Mouse (Mus musculus): Measurements from ENCODE around the gene Cyp2d10. TPM values are rescaled to one million over a fixed set of nuclear protein-coding genes. Genes with fewer than 3 reads are reported as not detected.
"Not testable (repeated sequence)": the region's sequence is repeated elsewhere in the genome, so short reads cannot be mapped to it uniquely, and the experiment has no call there.

Gene Cyp2d10
- total RNA-seq, 2 experiments from 2014 or later, result 0.32 TPM; not detected in 1

GRCm38 (mm10) chr15:82380714-82381062 lies 26.3 kb downstream of the Cyp2d10 start:
- Histone ChIP-seq H3K27ac (peak overlapping the region; percentile 83), H3K4me3 (peak overlapping the region; percentile 50)
- TF ChIP-seq CTCF (conservative IDR thresholded peaks at IDR 0.05), result no peak
- no peak for DNase-seq (ENCODE audit: low spot score in 2 of 2)

DNA sequence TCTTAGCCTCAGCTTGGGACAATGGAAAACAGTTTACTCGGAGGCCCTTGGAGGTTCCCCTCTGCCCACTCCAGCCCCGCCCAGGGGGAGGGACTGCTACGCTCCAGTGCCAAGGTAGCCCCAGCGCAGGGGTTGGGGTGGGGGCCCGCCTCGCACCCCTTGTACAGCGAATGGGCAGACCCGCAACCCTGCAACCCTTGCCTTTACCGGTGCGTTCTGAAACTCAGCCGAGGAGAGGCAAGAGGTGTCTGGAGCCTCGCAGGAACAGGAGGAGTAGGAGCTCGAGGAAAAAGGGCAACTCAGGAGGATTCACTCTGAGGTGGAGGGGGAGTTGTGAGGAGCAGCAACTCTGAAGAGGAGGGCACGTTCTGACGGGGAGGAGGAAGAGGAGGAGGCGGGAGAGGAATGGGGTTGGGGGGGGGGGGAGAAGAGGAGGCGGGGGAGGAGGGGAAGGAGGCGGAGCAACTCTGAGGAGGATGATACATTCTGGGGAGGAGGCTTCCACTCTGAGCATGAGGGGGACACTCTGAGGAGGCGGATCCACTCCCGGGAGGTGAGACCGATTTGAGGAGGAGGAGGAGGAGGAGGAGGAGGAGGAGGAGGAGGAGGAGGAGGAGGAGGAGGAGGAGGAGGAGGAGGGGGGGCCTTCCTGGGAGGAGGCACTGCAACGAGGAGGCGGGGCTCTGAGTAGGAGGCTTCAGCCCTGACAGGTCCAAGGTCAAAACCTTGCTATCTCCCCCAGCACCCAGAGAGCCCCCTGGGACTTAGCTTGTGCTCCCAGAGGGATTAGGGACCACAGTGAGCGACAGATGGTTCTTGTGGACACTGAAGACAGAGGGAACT lies 26.9 kb downstream of the Cyp2d10 start, which contains the start of gene Cyp2d22:
TSS of gene Cyp2d22 (minus strand) at position 390 of the 843 bp plus-strand sequence.
- no peak for TF ChIP-seq CTCF (conservative IDR thresholded peaks at IDR 0.05)
- Histone ChIP-seq H3K27ac (peak within 1 kb of the TSS; percentile 92), H3K4me3 (peak within 1 kb of the TSS; percentile 58)
- peak in 1 of 2 experiments; percentile 31 for DNase-seq (ENCODE audit: low spot score in 2 of 2)

- no peak for DNase-seq (ENCODE audit: low spot score in 2 of 2)
- no peak for TF ChIP-seq CTCF (conservative IDR thresholded peaks at IDR 0.05)
- H3K4me3 ChIP-seq, result peak overlapping the region; percentile 58
- peak overlapping the region; percentile 92 for H3K27ac ChIP-seq
Observed at GRCm38 (mm10) chr15:82379511-82379870, 27.5 kb downstream of the Cyp2d10 start.

- DNase-seq (ENCODE audit: low spot score in 2 of 2), result no peak
- Histone ChIP-seq H3K27ac (peak overlapping the region; percentile 92), H3K4me3 (peak overlapping the region; percentile 58)
- no peak for TF ChIP-seq CTCF (conservative IDR thresholded peaks at IDR 0.05)
Observed at GRCm38 (mm10) chr15:82378261-82379180, 28.5 kb downstream of the Cyp2d10 start.

- H3K4me3 ChIP-seq, result no peak overlapping the region; the same call in 1 of the 2 replicates
- TF ChIP-seq CTCF (conservative IDR thresholded peaks at IDR 0.05), result no peak
- H3K27ac ChIP-seq, result peak overlapping the region; percentile 92
- DNase-seq (ENCODE audit: low spot score in 2 of 2), result no peak
Observed at GRCm38 (mm10) chr15:82377701-82378100, 29.3 kb downstream of the Cyp2d10 start.

DNA sequence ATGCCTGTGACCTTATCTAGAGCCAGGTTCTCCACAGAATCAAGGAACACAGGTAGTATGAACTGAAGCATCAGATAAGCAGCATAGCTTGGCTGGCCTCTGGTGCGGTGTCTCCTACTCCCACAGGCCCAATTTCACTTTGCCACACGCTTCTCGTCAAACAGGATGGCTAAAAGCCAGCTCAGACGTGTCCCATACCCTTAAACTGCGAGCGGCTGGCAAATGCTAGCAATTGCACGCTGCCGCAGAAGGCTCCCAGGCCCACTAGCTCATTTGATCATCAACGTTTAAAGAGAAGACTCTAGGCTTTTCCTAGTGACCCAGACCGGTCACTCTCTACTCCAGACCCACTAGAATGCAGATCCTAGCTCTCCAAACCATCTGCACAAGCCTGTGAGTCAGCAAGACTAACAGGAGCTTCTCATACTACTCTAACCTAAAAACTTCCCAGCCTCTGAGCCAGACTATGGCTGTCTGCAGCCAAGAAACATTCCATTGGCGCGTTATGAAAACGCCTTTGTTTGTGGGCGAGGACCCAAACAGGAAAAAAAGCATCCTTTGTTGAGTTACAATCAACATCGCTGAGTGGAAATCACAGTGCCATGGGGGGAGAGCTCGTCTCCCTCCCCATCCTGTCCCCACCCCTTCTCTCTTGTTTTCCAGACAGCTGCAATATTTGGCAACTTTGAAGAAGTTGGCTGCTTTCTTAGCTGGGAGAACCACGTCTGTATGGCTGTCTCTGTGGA lies 30.4 kb downstream of the Cyp2d10 start:
- TF ChIP-seq CTCF (conservative IDR thresholded peaks at IDR 0.05), result no peak
- H3K27ac ChIP-seq, result peak overlapping the region; percentile 92
- peak; percentile 59 to 78 for DNase-seq (ENCODE audit: low spot score in 2 of 2)
- H3K4me3 ChIP-seq, result no peak overlapping the region; the same call in 1 of the 2 replicates

DNA sequence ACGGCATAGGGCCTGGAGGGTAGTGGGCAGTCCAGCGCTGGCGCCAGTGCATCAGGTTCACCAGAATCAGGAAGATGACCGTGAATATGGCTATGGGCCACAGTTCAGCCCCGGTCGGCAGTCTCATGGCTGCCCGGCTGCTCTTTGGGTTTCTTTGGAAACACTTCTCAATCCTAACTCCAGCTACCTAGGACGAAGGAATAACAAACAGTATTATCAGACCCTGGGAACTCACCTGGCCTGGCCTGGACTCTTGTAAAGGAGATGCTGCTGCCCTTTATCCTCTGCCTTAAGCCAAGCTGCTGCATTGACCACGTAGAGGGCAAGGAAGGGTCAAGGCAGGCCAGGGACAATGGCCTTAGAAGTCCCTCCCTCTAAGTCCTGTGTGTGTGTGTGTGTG lies 31.1 kb downstream of the Cyp2d10 start:
- H3K27ac ChIP-seq, result peak overlapping the region; percentile 92
- DNase-seq (ENCODE audit: low spot score in 2 of 2), result no peak
- TF ChIP-seq CTCF (conservative IDR thresholded peaks at IDR 0.05), result no peak
- H3K4me3 ChIP-seq, result no peak overlapping the region; the same call in 1 of the 2 replicates

GRCm38 (mm10) chr15:82374437-82374836 lies 32.6 kb downstream of the Cyp2d10 start:
- no peak for TF ChIP-seq CTCF (conservative IDR thresholded peaks at IDR 0.05)
- H3K27ac ChIP-seq, result no peak overlapping the region
- no peak overlapping the region for H3K4me3 ChIP-seq
- no peak for DNase-seq (ENCODE audit: low spot score in 2 of 2)

DNA sequence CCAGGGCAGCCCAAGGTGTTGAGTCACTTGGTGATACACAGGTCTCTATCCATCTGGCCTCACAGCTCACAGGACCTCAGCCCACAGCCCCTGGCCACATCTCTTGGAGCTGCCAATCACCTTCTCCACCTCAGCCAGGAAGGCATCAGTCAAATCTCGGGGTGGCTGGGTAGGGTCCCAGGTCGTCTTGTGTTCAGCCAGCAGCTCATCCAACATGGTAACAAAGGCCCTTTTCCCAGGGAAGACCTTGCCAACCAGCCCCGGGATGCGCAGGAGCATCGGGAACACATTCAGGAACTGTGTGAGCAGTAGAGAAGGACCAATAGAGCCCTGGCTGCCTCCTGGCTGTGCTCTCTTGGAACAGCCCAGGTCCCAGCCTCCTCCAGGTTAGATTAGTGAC lies 34.0 kb downstream of the Cyp2d10 start:
- DNase-seq (ENCODE audit: low spot score in 2 of 2), result no peak
- Histone ChIP-seq H3K4me3 (no peak overlapping the region), H3K27ac (no peak overlapping the region)
- no peak for TF ChIP-seq CTCF (conservative IDR thresholded peaks at IDR 0.05)

- TF ChIP-seq CTCF (conservative IDR thresholded peaks at IDR 0.05), result no peak
Observed at GRCm38 (mm10) chr15:82372446-82372845, 34.5 kb downstream of the Cyp2d10 start.

GRCm38 (mm10) chr15:82368851-82369250 lies 38.1 kb downstream of the Cyp2d10 start:
- no peak overlapping the region for H3K4me3 ChIP-seq
- no peak overlapping the region for H3K27ac ChIP-seq
- no peak for TF ChIP-seq CTCF (conservative IDR thresholded peaks at IDR 0.05)
- DNase-seq (ENCODE audit: low spot score in 2 of 2), result no peak

More at GRCm38 (mm10) chr15:82372446-82372845, 34.5 kb downstream of the Cyp2d10 start:
- DNase-seq (ENCODE audit: low spot score in 2 of 2), result no peak
- Histone ChIP-seq H3K27ac (no peak overlapping the region), H3K4me3 (no peak overlapping the region)

DNA sequence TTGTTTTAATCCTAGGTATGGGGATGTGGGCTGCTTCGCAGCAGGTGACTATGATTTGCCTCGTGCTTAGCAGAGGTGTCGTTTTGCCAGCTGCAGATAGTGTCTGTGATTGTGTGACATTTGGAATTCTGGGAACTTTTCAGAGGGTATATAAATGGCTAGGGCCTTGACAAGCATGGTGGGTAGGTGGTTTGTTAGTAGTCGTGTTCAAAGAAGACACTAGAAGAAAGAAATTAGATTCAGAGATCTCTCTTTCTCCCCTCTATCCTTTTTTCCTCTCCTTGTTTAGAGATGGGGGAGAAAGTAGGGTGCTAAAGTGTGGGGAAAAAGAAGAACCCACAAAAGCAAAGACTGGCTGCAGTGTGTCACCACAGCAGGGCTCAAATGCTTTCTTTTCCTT lies 38.8 kb downstream of the Cyp2d10 start:
- Histone ChIP-seq H3K4me3 (no peak overlapping the region), H3K27ac (no peak overlapping the region)
- no peak for TF ChIP-seq CTCF (conservative IDR thresholded peaks at IDR 0.05)
- DNase-seq (ENCODE audit: low spot score in 2 of 2), result no peak

GRCm38 (mm10) chr15:82364561-82364960 lies 42.4 kb downstream of the Cyp2d10 start:
- not testable (repeated sequence) for H3K4me3 ChIP-seq; DNase-seq (ENCODE audit: low spot score in 2 of 2); H3K27ac ChIP-seq

GRCm38 (mm10) chr15:82363801-82364200 lies 43.2 kb downstream of the Cyp2d10 start:
- not testable (repeated sequence) for H3K4me3 ChIP-seq; DNase-seq (ENCODE audit: low spot score in 2 of 2); H3K27ac ChIP-seq

Data from layer of hippocampus, adult 2 months (tissue).